Comparison of ENCODE assay signal across 8 mouse cellular contexts in the genomic region with DNA sequence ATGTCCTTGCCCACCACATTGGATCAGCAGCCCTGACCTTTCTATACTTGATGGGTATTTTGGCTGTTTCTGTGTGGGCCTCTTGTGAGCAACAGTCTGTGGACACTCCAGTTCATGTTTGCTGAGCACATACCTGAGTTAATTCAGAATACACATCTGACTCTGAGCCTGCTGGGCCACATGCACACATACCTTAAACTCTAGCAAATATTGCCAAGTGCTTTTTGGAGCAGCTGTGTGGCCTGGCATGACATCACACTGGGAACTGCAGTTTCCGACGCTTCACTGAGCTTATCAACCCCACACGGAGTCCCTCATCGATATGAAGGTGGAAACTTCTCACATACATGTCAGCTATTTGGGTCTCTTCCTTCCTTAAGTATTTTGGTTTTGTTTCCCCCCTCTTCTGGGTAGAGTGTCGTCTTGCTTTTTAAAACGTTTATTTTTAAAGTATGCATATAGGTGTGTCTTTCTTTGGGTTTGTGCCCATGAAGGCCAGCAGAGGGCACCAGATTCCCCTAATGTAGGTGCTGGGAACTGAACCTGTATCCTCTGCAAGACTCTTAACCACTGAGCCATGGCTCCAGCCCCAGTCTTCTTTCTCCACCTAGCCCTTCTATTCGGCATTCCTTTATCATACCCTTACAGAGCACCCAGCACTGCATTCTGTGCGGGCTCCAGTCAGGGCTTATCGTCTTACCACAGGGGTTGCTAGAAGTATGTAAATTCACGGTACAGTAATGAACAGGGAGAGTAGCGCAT. TPM values are rescaled to one million over a fixed set of nuclear protein-coding genes. Genes with fewer than 3 reads are reported as not detected.
DNase-seq lines count a peak whose midpoint lies in the region; ATAC-seq and TF ChIP-seq lines count a peak whose summit lies in the region.

No protein-coding gene starts in this region.

- 56% methylated on average over 11 of the region's 11 CpGs for WGBS in liver, embryonic 11.5 days
- 65% methylated on average over 11 of the region's 11 CpGs for WGBS in small intestine, adult 2 months

- H3K4me3 ChIP-seq in left cerebral cortex, adult 2 months, result no peak overlapping the region
- no peak overlapping the region for H3K4me3 ChIP-seq in liver, embryonic 11.5 days (ENCODE audit: low read depth, low read length)
- no peak overlapping the region for H3K4me3 ChIP-seq in small intestine, adult 2 months (ENCODE audit: low read depth, low read length)

- intact Hi-C loops in left cerebral cortex, adult 2 months (cut with DNase I), result no loop called here

- H3K4me2 ChIP-seq in liver, embryonic 11.5 days, result no peak overlapping the region

- 0 out of 2 replicates have a peak, but pooled peaks cover 2% of the 10 kb centered on the region for H3K4me1 ChIP-seq in liver, embryonic 11.5 days (replicated peaks; ENCODE audit: control insufficient read depth, insufficient read depth, low read length)
- no peaks in the 10 kb centered on the region for H3K4me1 ChIP-seq in small intestine, adult 2 months (ENCODE audit: control insufficient read depth, insufficient read depth, insufficient read length, low read length)

- ATAC-seq in liver, embryonic 11.5 days (replicated peaks; ENCODE audit: low FRiP score), result peak; percentile 64

- no peaks in the 10 kb centered on the region for H3K27me3 ChIP-seq in liver, embryonic 11.5 days (replicated peaks; ENCODE audit: control insufficient read depth, insufficient read depth, low read length)
- H3K27me3 ChIP-seq in small intestine, adult 2 months (ENCODE audit: control insufficient read depth, insufficient read depth, low read length), result no peaks in the 10 kb centered on the region

- TF ChIP-seq CTCF in left cerebral cortex, adult 2 months (IDR thresholded peaks at IDR 0.05), result peak; percentile 61
- peak; percentile 52; the same call in 1 of the 2 replicates for TF ChIP-seq CTCF in small intestine, adult 2 months (IDR thresholded peaks at IDR 0.05; ENCODE audit: extremely low read depth, insufficient read length, insufficient replicate concordance, low read depth, low read length)

- no peak for TF ChIP-seq POLR2A in small intestine, adult 2 months (IDR thresholded peaks at IDR 0.05; ENCODE audit: low read depth, low read length)

- peaks cover 2% of the 10 kb centered on the region; the same call in 1 of the 2 replicates for H3K36me3 ChIP-seq in liver, embryonic 11.5 days (ENCODE audit: control insufficient read depth, insufficient read depth, low read length)
- H3K36me3 ChIP-seq in small intestine, adult 2 months (ENCODE audit: control insufficient read depth, insufficient read depth, low read length), result no peaks in the 10 kb centered on the region

- H3K27ac ChIP-seq in left cerebral cortex, adult 2 months, result no peak overlapping the region; the same call in 1 of the 2 replicates
- H3K27ac ChIP-seq in liver, embryonic 11.5 days (ENCODE audit: low read depth, low read length), result no peak overlapping the region
- no peak overlapping the region for H3K27ac ChIP-seq in small intestine, adult 2 months (ENCODE audit: insufficient read depth, low read depth, low read length)

- no peak overlapping the region for H3K9ac ChIP-seq in liver, embryonic 11.5 days (ENCODE audit: low read depth, low read length)

- H3K9me3 ChIP-seq in liver, embryonic 11.5 days (ENCODE audit: control insufficient read depth, low read length), result no peaks in the 10 kb centered on the region

- peak; percentile 23 to 53 for DNase-seq in adrenal gland, adult 18-20 months (ENCODE audit: low spot score in 2 of 2)
- no peak for DNase-seq in adrenal gland, adult 8-10 months
- no peak for DNase-seq in left cerebral cortex, adult 2 months (ENCODE audit: extremely low spot score in 1 of 2, low spot score in 2 of 2)
- DNase-seq in left cerebral cortex, adult 9 months (ENCODE audit: low spot score in 2 of 2), result no peak
- DNase-seq in c-Kit-positive CD71-positive TER-119-positive erythroid progenitor cells, embryonic 14.5 days (ENCODE audit: low spot score), result peak; percentile 32
- DNase-seq in liver, embryonic 11.5 days (ENCODE audit: low spot score), result no peak
- no peak for DNase-seq in urinary bladder, postnatal 36 days (ENCODE audit: low spot score in 2 of 2)

RNA-seq across cellular contexts. Expression of gene Stxbp1, which starts 25.8 kb away (rescaled TPM):
- total RNA-seq in adrenal gland, adult 18-20 months (2021), result 10 to 100 TPM; 22.1 to 36.6 TPM
- total RNA-seq in adrenal gland, adult 8-10 months (2022), result 10 to 100 TPM; 23.8 to 50.5 (median 37.5) TPM
- total RNA-seq in left cerebral cortex, adult 2 months (2021), result 100 to 1,000 TPM; 947 to 984 TPM
- 11.8 and 12.0 TPM in 2 replicates for polyA plus RNA-seq in liver, embryonic 11.5 days (2014; fragmentation: Nextera tagmentation; extraction: Ambion mirVana)
- 3.6 and 7.0 TPM in 2 replicates for polyA plus RNA-seq in small intestine, adult 2 months (2012; rRNA removed)

RNA-seq across cellular contexts. Expression of gene Cfap157, which starts 37.0 kb away (rescaled TPM):
- total RNA-seq in adrenal gland, adult 18-20 months (2021), result under 1 TPM in 1 of 2 experiments, not detected in 1; 0.16 TPM
- total RNA-seq in adrenal gland, adult 8-10 months (2022), result not detected
- total RNA-seq in left cerebral cortex, adult 2 months (2021), result under 1 TPM; 0.20 to 0.61 TPM
- polyA plus RNA-seq in liver, embryonic 11.5 days (2014; fragmentation: Nextera tagmentation; extraction: Ambion mirVana), result 0.30 and 0.79 TPM in 2 replicates
- polyA plus RNA-seq in small intestine, adult 2 months (2012; rRNA removed), result 0.06 TPM in 1 of 2 replicates, not detected in the other

RNA-seq across cellular contexts. Expression of gene Ptrh1, which starts 45.6 kb away (rescaled TPM):
- 1 to 10 TPM; 5.4 to 9.9 TPM for total RNA-seq in adrenal gland, adult 18-20 months (2021)
- 10 to 100 TPM in 2 of 4 experiments, 1 to 10 TPM in 2; 5.4 to 17.8 (median 10.2) TPM for total RNA-seq in adrenal gland, adult 8-10 months (2022)
- 1 to 10 TPM; 7.9 to 9.3 TPM for total RNA-seq in left cerebral cortex, adult 2 months (2021)
- polyA plus RNA-seq in liver, embryonic 11.5 days (2014; fragmentation: Nextera tagmentation; extraction: Ambion mirVana), result 4.9 and 5.8 TPM in 2 replicates
- polyA plus RNA-seq in small intestine, adult 2 months (2012; rRNA removed), result 28.4 and 65.8 TPM in 2 replicates

RNA-seq across cellular contexts. Expression of gene Ttc16, which starts 45.8 kb away (rescaled TPM):
- total RNA-seq in adrenal gland, adult 18-20 months (2021), result under 1 TPM; 0.13 to 0.26 TPM
- under 1 TPM in 3 of 4 experiments, not detected in 1; 0.28 to 0.54 (median 0.45) TPM for total RNA-seq in adrenal gland, adult 8-10 months (2022)
- total RNA-seq in left cerebral cortex, adult 2 months (2021), result under 1 TPM; 0.40 to 0.52 TPM
- 0.30 and 0.31 TPM in 2 replicates for polyA plus RNA-seq in liver, embryonic 11.5 days (2014; fragmentation: Nextera tagmentation; extraction: Ambion mirVana)
- polyA plus RNA-seq in small intestine, adult 2 months (2012; rRNA removed), result 1.0 and 2.3 TPM in 2 replicates

RNA-seq across cellular contexts. Expression of gene Fam129b, which starts 54.7 kb away (rescaled TPM):
- total RNA-seq in adrenal gland, adult 18-20 months (2021), result 10 to 100 TPM; 19.1 to 32.7 TPM
- 10 to 100 TPM; 18.7 to 35.3 (median 29.3) TPM for total RNA-seq in adrenal gland, adult 8-10 months (2022)
- total RNA-seq in left cerebral cortex, adult 2 months (2021), result 10 to 100 TPM; 24.4 to 31.4 TPM
- polyA plus RNA-seq in liver, embryonic 11.5 days (2014; fragmentation: Nextera tagmentation; extraction: Ambion mirVana), result 11.1 and 11.9 TPM in 2 replicates
- polyA plus RNA-seq in small intestine, adult 2 months (2012; rRNA removed), result 19.4 and 27.2 TPM in 2 replicates

Comparison
In these comparisons a context has a peak if more than half of its experiments do, and no peak if none do; other contexts are left out.
1. DNase-seq: peak in adrenal gland, adult 18-20 months (2 of 2) and c-Kit-positive CD71-positive TER-119-positive erythroid progenitor cells, embryonic 14.5 days (single experiment); none in adrenal gland, adult 8-10 months (single experiment), left cerebral cortex, adult 2 months (0 of 2), left cerebral cortex, adult 9 months (0 of 2), liver, embryonic 11.5 days (single experiment) and urinary bladder, postnatal 36 days (0 of 2).
2. RNA of gene Stxbp1, which starts 25.8 kb away (total RNA-seq): 947 to 984 TPM in left cerebral cortex, adult 2 months; 23.8 to 50.5 TPM in adrenal gland, adult 8-10 months and 22.1 to 36.6 TPM in adrenal gland, adult 18-20 months; every median in the first group is over 10 times any median in the second.